Mouse (Mus musculus): Measurements from ENCODE around the gene 4933402N03Rik. TPM values are rescaled to one million over a fixed set of nuclear protein-coding genes. Genes with fewer than 3 reads are reported as not detected.

4933402N03Rik gene
- total and polyA plus RNA-seq, 3 experiments = not detected

- DNase-seq (ENCODE audit: extremely low read depth) = no peak
These were observed 23.8 kb downstream of the 4933402N03Rik start for GRCm38 (mm10) chr7:131122210-131122807.

GRCm38 (mm10) chr7:131114434-131114833 lies 31.7 kb downstream of the 4933402N03Rik start:
- Histone ChIP-seq H3K27ac (ENCODE audit: insufficient read depth, low read depth) (no peak overlapping the region), H3K9me3 (replicated peaks; ENCODE audit: low read length) (no peaks in the 10 kb centered on the region), H3K27me3 (replicated peaks) (peaks cover 91% of the 10 kb centered on the region), H3K4me3 (replicated peaks in 1 of 3; ENCODE audit: low read depth in 2 of 3, low read length in 2 of 3, poor library complexity in 1 of 3) (no peak overlapping the region), H3K36me3 (replicated peaks in 1 of 2; ENCODE audit: control insufficient read depth in 1 of 2, insufficient read depth in 1 of 2, low read length in 1 of 2) (no peaks in the 10 kb centered on the region), H3K4me1 (ENCODE audit: control insufficient read depth in 1 of 2, insufficient read depth in 2 of 2) (no peaks in the 10 kb centered on the region), H3K79me2 (replicated peaks; ENCODE audit: control insufficient read depth, extremely low read depth, insufficient read depth, poor library complexity, severe bottlenecking) (no peaks in the 10 kb centered on the region), H3K4me2 (ENCODE audit: insufficient read depth, low read depth, poor library complexity, severe bottlenecking) (no peak overlapping the region), H3K9ac (ENCODE audit: insufficient read depth, low read depth) (no peak overlapping the region)
- in situ Hi-C loops (cut with MboI; ENCODE audit: low pct_ligation_motif_present, low pct_unique_long_range_greater_than_20kb, low sequenced_read_pairs) = no loop called here
- no peak for DNase-seq (ENCODE audit: extremely low read depth)
- TF ChIP-seq EP300 (IDR thresholded peaks at IDR 0.05; ENCODE audit: low read length) = no peak
- no peak for TF ChIP-seq HCFC1 (IDR thresholded peaks at IDR 0.05; ENCODE audit: low read depth, low read length)
- TF ChIP-seq ZNF384 (IDR thresholded peaks at IDR 0.05; ENCODE audit: low read depth, low read length) = no peak
- no peak for TF ChIP-seq RCOR1 (conservative IDR thresholded peaks at IDR 0.05; ENCODE audit: low read depth, low read length)
- TF ChIP-seq ZKSCAN1 (IDR thresholded peaks at IDR 0.05; ENCODE audit: borderline replicate concordance, low read depth, low read length) = no peak
- no peak for TF ChIP-seq TBP (conservative IDR thresholded peaks at IDR 0.05; ENCODE audit: low read depth, low read length)
- TF ChIP-seq POLR2A (IDR thresholded peaks at IDR 0.05; ENCODE audit: low read depth, low read length) = no peak
- no peak for TF ChIP-seq USF2 (conservative IDR thresholded peaks at IDR 0.05; ENCODE audit: low read depth, low read length)
- dilution Hi-C loops (cut with MboI; ENCODE audit: extremely low pct_ligation_motif_present, extremely low pct_unique_long_range_greater_than_20kb, low sequenced_read_pairs) = no loop called here

More at GRCm38 (mm10) chr7:131122210-131122807, 23.8 kb downstream of the 4933402N03Rik start:
- in situ Hi-C loops (cut with MboI; ENCODE audit: low pct_ligation_motif_present, low pct_unique_long_range_greater_than_20kb, low sequenced_read_pairs) = no loop called here
- no peak overlapping the region for H3K9ac ChIP-seq (ENCODE audit: insufficient read depth, low read depth)
- peaks cover 2% of the 10 kb centered on the region for H3K9me3 ChIP-seq (replicated peaks; ENCODE audit: low read length)
- H3K4me3 ChIP-seq (replicated peaks in 1 of 3; ENCODE audit: low read depth in 2 of 3, low read length in 2 of 3, poor library complexity in 1 of 3) = no peak overlapping the region
- TF ChIP-seq KAT2A (IDR thresholded peaks at IDR 0.05; ENCODE audit: insufficient replicate concordance, low read length) (no peak), GABPA (IDR thresholded peaks at IDR 0.05; ENCODE audit: insufficient replicate concordance, low read depth, low read length) (no peak), POLR2A (IDR thresholded peaks at IDR 0.05; ENCODE audit: low read depth, low read length) (no peak), ZNF384 (IDR thresholded peaks at IDR 0.05; ENCODE audit: low read depth, low read length) (no peak), HCFC1 (IDR thresholded peaks at IDR 0.05; ENCODE audit: low read depth, low read length) (no peak), USF2 (conservative IDR thresholded peaks at IDR 0.05; ENCODE audit: low read depth, low read length) (no peak), JUND (conservative IDR thresholded peaks at IDR 0.05; ENCODE audit: low read depth, low read length) (no peak), TBP (conservative IDR thresholded peaks at IDR 0.05; ENCODE audit: low read depth, low read length) (no peak)
- no peak overlapping the region for H3K4me2 ChIP-seq (ENCODE audit: insufficient read depth, low read depth, poor library complexity, severe bottlenecking)
- no peaks in the 10 kb centered on the region for H3K79me2 ChIP-seq (replicated peaks; ENCODE audit: control insufficient read depth, extremely low read depth, insufficient read depth, poor library complexity, severe bottlenecking)
- H3K36me3 ChIP-seq (replicated peaks in 1 of 2; ENCODE audit: control insufficient read depth in 1 of 2, insufficient read depth in 1 of 2, low read length in 1 of 2) = no peaks in the 10 kb centered on the region
- peaks cover 52% of the 10 kb centered on the region for H3K27me3 ChIP-seq (replicated peaks)
- H3K27ac ChIP-seq (ENCODE audit: insufficient read depth, low read depth) = no peak overlapping the region
- no peaks in the 10 kb centered on the region for H3K4me1 ChIP-seq (ENCODE audit: control insufficient read depth in 1 of 2, insufficient read depth in 2 of 2)
- dilution Hi-C loops (cut with MboI; ENCODE audit: extremely low pct_ligation_motif_present, extremely low pct_unique_long_range_greater_than_20kb, low sequenced_read_pairs) = no loop called here

- in situ Hi-C loops (cut with MboI; ENCODE audit: low pct_ligation_motif_present, low pct_unique_long_range_greater_than_20kb, low sequenced_read_pairs) (no loop called here), dilution Hi-C loops (cut with MboI; ENCODE audit: extremely low pct_ligation_motif_present, extremely low pct_unique_long_range_greater_than_20kb, low sequenced_read_pairs) (no loop called here)
- Histone ChIP-seq H3K27ac (ENCODE audit: insufficient read depth, low read depth) (no peak overlapping the region), H3K36me3 (replicated peaks in 1 of 2; ENCODE audit: control insufficient read depth in 1 of 2, insufficient read depth in 1 of 2, low read length in 1 of 2) (no peaks in the 10 kb centered on the region), H3K4me2 (ENCODE audit: insufficient read depth, low read depth, poor library complexity, severe bottlenecking) (no peak overlapping the region), H3K9ac (ENCODE audit: insufficient read depth, low read depth) (no peak overlapping the region), H3K27me3 (replicated peaks) (peaks cover 90% of the 10 kb centered on the region), H3K4me3 (replicated peaks in 1 of 3; ENCODE audit: low read depth in 2 of 3, low read length in 2 of 3, poor library complexity in 1 of 3) (no peak overlapping the region), H3K4me1 (ENCODE audit: control insufficient read depth in 1 of 2, insufficient read depth in 2 of 2) (no peaks in the 10 kb centered on the region), H3K79me2 (replicated peaks; ENCODE audit: control insufficient read depth, extremely low read depth, insufficient read depth, poor library complexity, severe bottlenecking) (no peaks in the 10 kb centered on the region), H3K9me3 (replicated peaks; ENCODE audit: low read length) (no peaks in the 10 kb centered on the region)
- no peak for DNase-seq (ENCODE audit: extremely low read depth)
- no peak for TF ChIP-seq BHLHE40 (IDR thresholded peaks at IDR 0.05; ENCODE audit: low read depth, low read length)
These were observed 32.4 kb downstream of the 4933402N03Rik start for GRCm38 (mm10) chr7:131113676-131114075.
